Mouse (Mus musculus) embryonic fibroblast, embryonic 13.5 days (primary cell): ENCODE measurements around the gene Bloc1s3. TPM values are rescaled to one million over a fixed set of nuclear protein-coding genes. Genes with fewer than 3 reads are reported as not detected.
"Not testable (repeated sequence)": the region's sequence is repeated elsewhere in the genome, so short reads cannot be mapped to it uniquely, and the experiment has no call there.

Experiments used
- H3K27ac ChIP-seq: 2 replicates; pipeline ENCODE4 v1.5.1; 2012; ENCODE audit warnings: low read length, control low read depth, inconsistent platforms; ENCODE audit not compliant: insufficient read depth
- H3K4me1 ChIP-seq: 2 replicates; pipeline ENCODE4 v1.6.1; 2011; ENCODE audit warnings: low read length; ENCODE audit not compliant: control insufficient read depth, insufficient read depth
- H3K4me3 ChIP-seq: 2 replicates; pipeline ENCODE4 v1.5.1; 2011; ENCODE audit warnings: mild to moderate bottlenecking, control low read depth, low read length; ENCODE audit not compliant: insufficient read depth
- CTCF ChIP-seq: IDR thresholded peaks from 2 replicates; pipeline ENCODE4 v1.5.1; 2011; ENCODE audit warnings: mild to moderate bottlenecking, control low read depth, low read length, moderate library complexity, borderline replicate concordance; ENCODE audit not compliant: insufficient read depth
- POLR2A ChIP-seq: IDR thresholded peaks from 2 replicates; pipeline ENCODE4 v1.6.1; 2011; ENCODE audit warnings: low read depth, mild to moderate bottlenecking, control low read depth, low read length, moderate library complexity
- polyA plus RNA-seq: library from polyadenylated mRNA; stranded (reverse); fragments of >200 nt; gene quantifications from 2 replicates; pipeline ENCODE4 v1.2.4, GENCODE M21; 2011; ENCODE audit warnings: low read depth; ENCODE audit not compliant: missing spikeins, insufficient read length

Bloc1s3 gene
- polyA plus RNA-seq, 1 experiment: 6.1 TPM

DNA sequence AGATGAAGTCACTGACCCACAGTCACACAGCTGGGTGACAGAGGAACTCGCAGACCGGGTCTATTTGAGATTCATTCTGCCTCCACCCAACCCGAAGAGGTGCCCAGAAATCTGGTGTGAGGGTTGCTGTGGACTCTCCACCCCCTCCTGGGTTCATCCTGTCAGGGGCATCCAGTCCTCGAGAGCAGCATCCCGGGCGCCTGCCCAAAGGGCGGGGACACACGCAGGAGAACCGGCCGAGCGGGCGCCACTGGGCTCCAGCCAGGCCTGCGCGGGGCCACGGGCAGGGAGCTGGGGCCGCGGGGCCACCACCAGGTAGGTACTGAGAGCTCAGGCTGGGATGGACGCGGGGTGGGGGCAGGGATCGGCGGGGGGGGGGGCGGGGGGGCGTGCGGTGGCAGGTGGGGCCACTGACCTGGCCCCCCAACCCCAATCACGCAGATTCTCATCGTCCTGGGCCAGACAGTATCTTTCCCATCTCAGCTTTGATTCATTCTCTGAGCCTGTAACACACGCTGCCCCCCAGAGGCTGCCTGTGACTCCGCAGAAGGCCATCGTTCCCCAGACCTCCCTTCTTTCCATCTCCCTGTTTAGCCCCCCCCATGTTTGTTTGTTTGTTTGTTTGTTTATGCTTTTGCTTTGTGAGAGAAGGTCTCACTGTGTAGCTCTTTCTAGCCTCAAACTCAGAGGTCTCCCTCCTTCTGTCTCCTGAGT is 9.6 kb upstream of the Bloc1s3 start, which contains the start of gene Nkpd1:
Gene Nkpd1, plus strand, starts transcription at position 187 of the 714 bp plus-strand sequence.
- no peak within 1 kb of the TSS for H3K27ac ChIP-seq
- peak; percentile 60; the same call in 1 of the 2 replicates for TF ChIP-seq CTCF
- TF ChIP-seq POLR2A: no peak

DNA sequence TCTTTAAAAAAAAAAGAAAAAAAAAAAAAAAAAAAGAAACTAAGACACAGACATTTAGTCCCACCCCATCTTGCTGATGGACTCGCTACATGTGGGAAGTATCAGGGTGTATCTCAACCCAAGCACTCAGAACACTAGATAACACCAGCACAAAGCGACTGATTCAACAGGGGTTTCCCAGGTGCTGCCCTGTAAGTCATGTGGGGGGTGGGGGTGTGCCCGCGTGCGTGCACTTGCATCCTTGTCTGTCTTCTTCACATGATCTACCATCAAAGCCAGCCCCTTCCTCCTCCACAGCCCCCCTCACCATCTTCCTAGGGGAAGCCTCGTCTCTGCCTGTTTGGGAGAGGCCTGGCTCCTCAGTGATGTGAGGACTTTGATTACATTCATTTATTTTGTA is 4.2 kb upstream of the Bloc1s3 start:
- Histone ChIP-seq H3K4me3 (no peak overlapping the region), H3K27ac (no peak overlapping the region), H3K4me1 (no peaks in the 10 kb centered on the region)
- no peak for TF ChIP-seq CTCF
- no peak for TF ChIP-seq POLR2A

More for the DNA sequence above, 9.6 kb upstream of the Bloc1s3 start, which contains the start of gene Nkpd1:
- no peak within 1 kb of the TSS for H3K4me3 ChIP-seq
- H3K4me1 ChIP-seq: no peaks in the 10 kb centered on the region

DNA sequence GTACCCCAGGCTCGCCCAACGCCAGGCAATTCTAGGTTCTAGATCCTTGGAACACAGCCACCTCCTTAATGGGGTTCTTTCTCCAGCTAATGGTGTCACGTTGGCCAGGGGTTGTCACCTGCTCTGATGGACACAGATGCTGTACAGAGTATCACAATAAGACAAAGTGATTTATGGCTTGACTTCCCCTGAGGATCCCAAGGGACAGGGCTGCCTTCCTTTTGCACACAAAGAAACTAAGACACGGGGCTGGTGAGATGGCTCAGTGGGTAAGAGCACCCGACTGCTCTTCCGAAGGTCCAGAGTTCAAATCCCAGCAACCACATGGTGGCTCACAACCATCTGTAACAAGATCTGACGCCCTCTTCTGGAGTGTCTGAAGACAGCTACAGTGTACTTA is 3.8 kb upstream of the Bloc1s3 start:
- not testable (repeated sequence) for H3K27ac ChIP-seq, H3K4me3 ChIP-seq, H3K4me1 ChIP-seq

DNA sequence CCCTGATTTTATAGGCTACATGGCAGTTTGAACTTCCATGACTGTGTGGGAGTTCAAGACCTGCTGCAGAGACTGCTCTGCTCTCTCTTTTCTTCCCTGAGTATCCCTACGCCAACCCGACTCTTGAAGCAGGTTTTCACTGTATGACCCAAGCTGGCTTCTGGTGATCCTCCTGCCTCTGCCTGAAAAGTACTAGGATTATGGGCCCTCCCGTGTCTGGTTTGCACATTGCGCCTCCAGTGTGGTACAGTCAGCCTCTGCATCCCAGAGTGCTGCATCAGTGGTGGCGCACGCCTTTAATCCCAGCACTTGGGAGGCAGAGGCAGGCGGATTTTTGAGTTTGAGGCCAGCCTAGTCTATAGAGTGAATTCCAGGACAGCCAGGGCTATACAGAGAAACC is 1.6 kb upstream of the Bloc1s3 start:
- no peaks in the 10 kb centered on the region for H3K4me1 ChIP-seq
- no peak overlapping the region for H3K27ac ChIP-seq
- TF ChIP-seq CTCF: no peak
- no peak for TF ChIP-seq POLR2A
- H3K4me3 ChIP-seq: no peak overlapping the region

DNA sequence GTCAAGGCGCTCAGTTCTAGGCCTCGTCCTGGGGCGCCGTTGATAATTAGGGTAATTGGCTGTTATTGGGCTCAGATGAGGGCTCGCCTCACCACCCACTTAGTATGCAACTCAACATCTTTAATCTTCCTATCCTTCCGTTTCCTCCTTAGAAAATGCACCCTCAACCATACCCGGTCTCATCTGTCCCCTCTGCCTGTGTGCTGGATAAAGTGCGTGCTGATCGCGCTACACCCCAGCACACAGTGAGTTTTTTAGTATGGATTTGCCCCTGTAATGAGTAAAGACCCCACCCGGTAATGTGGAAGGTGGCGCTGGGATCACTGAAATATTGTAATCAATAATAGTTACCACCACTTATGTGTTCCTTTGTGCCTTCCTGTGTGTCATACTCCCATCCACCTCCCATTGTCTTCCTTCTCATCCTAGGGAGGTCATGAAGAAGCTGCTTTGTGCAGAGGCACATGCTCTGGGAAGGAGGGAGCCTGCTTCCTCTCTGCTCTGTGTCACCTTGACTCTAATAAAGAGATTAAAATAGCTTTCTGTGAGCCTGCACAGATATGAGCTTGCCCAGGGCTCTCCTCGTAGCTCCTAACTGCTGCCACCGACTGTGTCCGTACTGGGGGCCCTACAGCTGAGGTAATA is 879 bp upstream of the Bloc1s3 start:
- H3K4me1 ChIP-seq: no peaks in the 10 kb centered on the region
- TF ChIP-seq CTCF (no peak), POLR2A (no peak)
- H3K4me3 ChIP-seq: peak overlapping the region; percentile 68
- H3K27ac ChIP-seq: no peak overlapping the region

GRCm38 (mm10) chr7:19507612-19507981 is 570 bp downstream of the Bloc1s3 start:
- TF ChIP-seq POLR2A (no peak), CTCF (no peak)
- no peak overlapping the region for H3K27ac ChIP-seq
- peak overlapping the region; percentile 68 for H3K4me3 ChIP-seq
- H3K4me1 ChIP-seq: no peaks in the 10 kb centered on the region

DNA sequence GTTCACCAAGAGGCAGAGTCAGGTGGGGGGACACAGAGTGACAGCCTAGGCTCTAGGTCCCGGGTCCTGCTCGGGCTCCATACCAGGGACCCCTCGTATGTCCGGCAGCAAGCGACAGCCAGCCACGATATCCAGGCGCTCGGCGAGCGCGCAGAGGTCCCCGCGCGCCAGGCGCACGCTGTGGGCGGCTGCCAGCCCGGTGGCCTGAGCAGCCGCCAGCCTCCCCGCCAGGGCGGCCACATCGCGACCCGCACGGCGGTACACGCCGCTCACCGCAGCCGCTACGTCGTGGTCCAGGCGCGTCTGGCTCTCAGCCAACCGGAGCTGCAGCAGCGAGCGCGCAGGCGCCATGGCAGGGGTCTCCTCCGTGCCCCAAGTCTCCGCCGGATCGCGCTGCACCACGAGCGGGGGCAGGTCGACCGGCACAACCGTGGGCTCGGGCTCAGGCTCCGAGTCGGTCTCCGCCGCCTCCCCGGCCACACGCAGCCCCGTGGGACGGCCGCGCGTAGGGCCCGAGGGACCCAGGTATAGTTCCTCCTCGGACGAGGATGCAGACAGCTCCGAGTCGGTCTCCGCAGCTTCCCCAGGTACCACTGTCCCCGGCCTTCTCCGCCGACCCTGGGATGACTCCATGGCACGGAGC is 1.1 kb downstream of the Bloc1s3 start:
- Histone ChIP-seq H3K27ac (no peak overlapping the region), H3K4me1 (no peaks in the 10 kb centered on the region), H3K4me3 (peak overlapping the region; percentile 68)
- TF ChIP-seq POLR2A: 0 out of 2 replicates have a peak, but pooled peaks have one; percentile 24
- TF ChIP-seq CTCF: no peak

- TF ChIP-seq CTCF: no peak
- TF ChIP-seq POLR2A: no peak
- Histone ChIP-seq H3K4me1 (0 out of 2 replicates have a peak, but pooled peaks cover 2% of the 10 kb centered on the region), H3K4me3 (no peak overlapping the region), H3K27ac (no peak overlapping the region)
These were observed 1.8 kb downstream of the Bloc1s3 start for GRCm38 (mm10) chr7:19506326-19506725.

DNA sequence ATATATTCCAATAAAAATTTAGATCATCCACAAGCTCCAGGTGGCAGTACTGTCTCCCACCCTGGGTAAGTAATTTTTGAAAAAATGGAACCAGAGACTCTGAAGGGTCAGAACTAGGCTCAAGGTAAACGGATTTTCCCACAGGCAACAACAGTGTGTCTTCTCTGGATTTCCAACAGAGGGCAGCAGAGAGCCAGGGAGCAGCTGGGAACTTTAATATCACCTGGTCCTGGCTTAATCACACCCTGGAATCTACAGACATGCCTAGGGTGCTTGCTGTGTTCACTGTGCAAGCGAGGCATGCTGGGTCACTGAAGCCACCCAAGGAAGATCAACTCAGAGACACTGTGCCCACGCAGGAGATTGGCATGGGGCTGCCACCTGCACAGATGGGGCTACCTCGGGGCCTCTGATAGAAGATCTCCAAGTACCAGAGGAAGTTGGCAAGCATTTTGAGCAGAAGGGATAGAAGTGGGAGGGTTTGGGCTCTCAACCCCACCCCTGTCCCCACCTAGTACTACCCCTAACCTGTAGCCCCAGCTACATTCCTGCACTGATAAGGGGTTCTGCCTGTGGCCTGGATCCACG is 4.6 kb downstream of the Bloc1s3 start:
- Histone ChIP-seq H3K4me1 (0 out of 2 replicates have a peak, but pooled peaks cover 2% of the 10 kb centered on the region), H3K27ac (no peak overlapping the region), H3K4me3 (no peak overlapping the region)
- TF ChIP-seq CTCF: peak; percentile 54; the same call in 1 of the 2 replicates
- no peak for TF ChIP-seq POLR2A

- TF ChIP-seq POLR2A (no peak), CTCF (no peak)
- Histone ChIP-seq H3K27ac (no peak overlapping the region), H3K4me3 (no peak overlapping the region), H3K4me1 (0 out of 2 replicates have a peak, but pooled peaks cover 2% of the 10 kb centered on the region)
These were observed 6.5 kb downstream of the Bloc1s3 start for GRCm38 (mm10) chr7:19501658-19502057.
